Mouse (Mus musculus) yolk sac, embryonic 10.5 days (tissue): Measurements from ENCODE around the gene Plppr2.

ENCODE experiments used
- DNase-seq: peaks from one replicate; pipeline ENCODE4 v3.0.0-alpha.2; 2017; ENCODE audit warnings: low spot score

The Plppr2 gene

DNA sequence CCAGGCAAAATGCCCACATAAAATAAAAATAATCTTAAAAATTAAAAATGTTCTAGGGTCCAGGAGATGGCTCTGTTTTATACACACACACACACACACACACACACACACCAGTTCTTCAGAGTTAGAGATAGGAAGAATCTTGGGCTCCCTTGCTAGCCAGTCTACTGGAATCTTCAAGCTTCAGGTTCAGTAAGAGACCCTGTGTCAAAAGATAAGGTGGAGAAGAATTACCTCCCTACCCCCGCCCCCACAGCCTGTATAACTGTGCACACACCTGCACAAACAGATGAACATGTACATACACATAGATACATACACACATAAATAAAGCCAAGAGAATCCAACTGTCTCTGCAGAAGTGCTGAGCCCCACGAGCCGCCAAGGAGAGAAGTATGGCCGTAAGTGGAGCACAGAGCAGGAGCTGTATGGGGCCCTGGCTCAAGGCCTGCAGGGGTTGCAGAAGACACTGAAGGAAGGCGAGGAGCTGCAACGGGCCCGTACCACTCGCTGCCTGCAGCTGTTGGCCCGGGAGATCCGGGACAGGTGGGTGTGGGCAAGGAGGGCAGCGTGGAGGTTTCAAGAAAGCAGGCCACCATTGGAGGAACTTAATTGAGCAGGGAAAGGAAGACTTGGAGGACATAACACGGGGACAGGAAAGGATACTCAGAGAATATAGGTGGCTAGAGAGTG lies 4.2 kb upstream of the Plppr2 start:
- DNase-seq, result no peak

DNA sequence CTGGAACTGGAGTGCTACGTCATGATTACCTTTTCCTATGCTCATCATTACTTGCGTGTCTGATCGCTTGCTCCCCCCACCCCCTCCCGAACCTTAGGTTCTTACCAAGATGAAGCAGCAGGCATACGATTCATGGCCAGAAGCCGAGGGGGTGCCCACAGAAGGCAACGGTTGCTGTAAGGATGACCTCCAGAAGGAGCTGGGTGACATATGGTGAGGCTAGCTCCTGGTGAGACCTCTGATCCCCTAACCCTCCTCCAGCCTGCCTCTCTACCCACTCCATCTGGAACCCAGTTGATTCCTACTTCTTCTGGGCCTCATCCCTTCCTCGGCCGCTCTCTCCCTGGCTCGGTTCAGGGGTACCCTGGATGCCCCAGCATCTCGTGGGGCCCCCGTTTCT lies 2.8 kb upstream of the Plppr2 start:
- no peak for DNase-seq

DNA sequence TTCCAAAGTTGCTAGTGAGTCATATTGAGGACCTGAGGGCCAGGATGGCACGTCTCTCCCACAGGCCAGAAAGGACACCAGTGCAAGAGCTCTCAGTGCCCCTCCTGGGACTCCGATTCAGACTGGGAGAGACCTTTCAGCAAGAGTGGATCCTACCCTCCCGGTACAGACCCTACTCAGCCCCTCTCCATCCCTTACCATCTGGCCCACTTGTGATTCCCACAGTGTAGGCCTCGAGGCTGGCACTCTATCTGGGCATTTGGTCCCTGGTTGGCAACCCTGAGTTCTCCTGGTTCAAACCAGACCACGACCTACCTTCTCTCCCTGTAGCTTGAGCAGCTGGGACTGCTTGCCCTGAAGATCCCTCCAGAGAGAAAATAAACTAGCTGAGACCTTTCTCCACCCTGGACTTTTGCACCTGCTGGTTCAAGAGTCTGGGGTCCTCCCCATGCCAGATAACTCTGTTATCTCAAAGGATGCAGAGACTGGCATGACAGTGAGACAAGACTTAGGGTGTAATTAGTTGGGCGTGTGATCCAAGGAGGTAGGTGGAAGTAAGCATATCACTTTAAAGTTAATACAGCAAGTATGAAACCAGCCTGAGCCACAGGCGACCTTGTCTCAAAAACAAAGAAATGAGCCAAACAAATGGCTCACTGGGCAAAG lies 1.2 kb upstream of the Plppr2 start:
- no peak for DNase-seq

DNA sequence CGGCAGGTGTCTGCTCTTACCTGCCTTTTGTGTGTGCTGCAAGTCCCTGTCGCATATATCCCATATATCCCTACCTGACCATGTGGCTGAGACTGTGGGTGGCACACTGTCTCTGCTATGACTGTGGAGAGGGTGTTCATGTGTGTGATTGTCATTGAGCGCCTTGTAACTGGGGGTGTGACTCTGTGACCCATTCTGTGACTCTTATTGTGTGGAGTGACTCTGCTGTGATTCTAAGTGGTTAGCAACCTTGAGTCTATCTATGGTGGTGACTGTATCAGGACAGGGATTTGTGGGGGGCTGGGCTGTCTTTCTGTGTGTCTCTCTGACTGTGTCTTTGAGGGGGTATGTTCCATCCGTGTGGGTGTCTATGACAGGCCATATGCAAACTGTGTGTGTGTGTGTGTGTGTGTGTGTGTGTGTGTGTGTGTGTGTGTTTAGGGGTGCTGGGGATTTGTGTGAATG lies 910 bp downstream of the Plppr2 start:
- no peak for DNase-seq

DNA sequence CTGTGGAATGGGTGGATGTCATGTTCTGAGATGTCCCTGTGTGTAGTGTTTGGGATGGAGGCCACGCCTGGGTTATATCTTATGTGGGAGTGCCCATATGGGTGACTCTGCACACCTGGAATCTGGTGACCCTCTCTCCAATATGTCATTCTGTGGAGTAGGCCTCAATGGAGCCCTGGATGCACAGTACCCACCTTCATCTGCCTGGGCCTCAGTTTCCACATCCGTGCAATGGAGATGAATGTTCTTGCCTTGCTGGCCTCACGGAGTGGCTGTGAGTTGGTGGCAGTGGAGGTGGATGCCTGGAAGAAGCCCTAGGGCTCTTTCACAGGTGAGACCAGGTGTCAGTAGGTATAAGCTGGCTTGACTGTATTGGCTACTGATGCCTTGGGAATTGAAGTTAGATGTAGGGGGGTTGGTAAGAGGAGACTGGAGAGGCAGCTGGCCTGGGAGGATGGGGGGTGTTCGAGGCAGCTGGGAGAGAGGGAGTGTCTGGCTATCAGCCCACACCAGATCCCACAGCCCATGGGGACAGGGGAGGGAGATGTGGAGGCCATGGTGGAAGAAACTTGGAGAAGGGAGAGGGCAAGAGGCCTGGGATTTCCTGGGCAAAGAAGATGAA lies 1.5 kb downstream of the Plppr2 start:
- DNase-seq, result no peak

DNA sequence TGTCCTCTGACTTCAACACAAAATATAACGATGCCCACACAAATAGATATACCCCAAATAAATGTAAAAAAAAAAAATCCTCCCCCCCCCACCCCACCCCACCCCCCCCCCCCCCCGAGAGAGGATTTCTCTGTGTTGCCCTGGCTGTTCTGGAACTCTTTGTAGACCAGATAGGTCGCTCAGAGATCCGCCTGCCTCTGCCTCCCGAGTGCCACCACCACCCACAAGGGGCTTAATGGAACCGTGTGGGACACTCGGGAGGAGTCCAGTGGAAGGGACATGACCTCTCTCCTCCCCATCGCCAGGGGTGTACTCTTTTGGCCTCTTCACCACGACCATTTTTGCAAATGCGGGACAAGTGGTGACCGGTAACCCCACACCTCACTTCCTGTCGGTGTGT lies 6.2 kb downstream of the Plppr2 start:
- DNase-seq, result no peak

DNA sequence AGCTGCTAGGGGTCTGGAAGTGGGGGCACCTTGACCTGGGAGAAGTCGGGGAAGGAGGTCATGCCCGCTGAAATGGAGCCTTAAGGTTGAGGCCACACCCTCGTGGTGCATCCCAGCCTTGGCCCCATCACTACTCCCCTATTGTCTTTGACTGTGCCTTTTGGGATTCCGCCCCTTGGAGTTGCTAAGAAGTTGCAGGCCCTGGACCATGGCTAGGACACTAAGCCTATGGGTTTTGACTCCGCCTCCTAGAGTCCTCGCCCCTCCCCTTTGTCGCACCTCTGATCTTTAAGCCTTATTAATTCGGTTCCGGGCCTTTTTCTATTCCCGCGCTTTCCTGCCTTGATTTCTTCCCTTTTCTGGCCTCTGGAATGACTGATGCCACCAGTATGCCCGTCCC lies 6.8 kb downstream of the Plppr2 start:
- no peak for DNase-seq

DNA sequence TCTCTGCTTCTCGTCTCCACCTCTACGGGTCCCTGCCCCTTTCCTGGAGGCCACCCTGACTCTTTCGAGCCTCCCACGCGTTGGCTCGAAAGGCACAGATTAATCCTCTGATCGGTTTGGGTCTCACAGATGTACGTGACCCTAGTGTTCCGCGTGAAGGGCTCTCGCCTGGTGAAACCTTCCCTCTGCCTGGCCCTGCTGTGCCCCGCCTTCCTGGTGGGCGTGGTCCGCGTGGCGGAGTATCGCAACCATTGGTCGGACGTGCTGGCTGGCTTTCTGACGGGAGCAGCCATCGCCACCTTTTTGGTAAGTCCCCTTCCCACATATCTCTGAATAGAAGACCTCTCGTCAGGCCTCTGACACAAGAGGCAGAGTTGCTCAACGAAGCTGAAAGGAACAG lies 7.4 kb downstream of the Plppr2 start:
- DNase-seq, result no peak

DNA sequence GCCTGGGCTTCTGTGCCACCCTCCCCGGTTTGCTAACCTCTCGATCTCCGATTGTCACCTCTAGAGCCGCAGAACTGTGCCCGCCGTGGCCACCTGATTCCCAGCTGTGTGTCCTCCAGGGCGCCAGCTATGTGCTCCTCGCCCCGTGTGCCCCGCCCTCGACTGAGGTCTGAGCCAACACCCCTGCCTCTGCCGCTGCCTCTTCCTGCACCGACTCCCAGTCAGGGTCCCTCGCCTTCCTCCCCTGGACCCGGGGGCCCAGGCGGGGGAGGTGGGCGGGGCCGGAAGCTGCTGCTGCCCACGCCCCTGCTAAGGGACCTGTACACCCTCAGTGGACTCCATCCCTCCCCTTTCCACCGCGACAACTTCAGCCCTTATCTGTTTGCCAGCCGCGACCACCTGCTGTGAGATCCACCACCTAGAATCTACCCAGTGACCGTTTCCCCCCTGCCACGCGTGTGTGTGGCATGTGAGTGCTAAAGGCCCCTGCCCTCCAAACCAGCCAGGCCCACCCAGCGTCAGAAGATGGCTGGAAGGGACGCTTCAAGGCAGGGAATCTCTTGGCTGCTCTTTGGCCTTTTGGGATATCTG lies 10.8 kb downstream of the Plppr2 start:
- no peak for DNase-seq

DNA sequence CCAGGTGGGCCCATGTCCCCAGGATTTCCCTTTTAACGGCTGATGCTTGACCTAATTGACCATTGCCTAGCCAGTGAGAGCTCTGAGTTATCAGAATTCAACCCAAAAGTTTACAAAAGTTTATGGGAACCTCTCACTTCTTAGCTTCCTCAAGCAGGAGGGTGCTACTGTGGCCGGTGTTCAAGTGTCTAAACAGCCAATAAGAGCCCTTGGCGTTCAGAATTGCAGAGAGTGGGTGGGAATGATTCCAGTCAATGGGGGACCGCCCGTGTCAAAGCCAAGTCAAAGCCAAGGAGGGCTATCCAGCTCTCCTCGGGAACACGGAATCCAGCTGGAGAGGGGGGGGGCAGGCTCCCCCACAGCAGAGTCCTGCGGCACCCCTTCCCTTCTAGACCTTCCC lies 11.3 kb downstream of the Plppr2 start:
- no peak for DNase-seq

DNA sequence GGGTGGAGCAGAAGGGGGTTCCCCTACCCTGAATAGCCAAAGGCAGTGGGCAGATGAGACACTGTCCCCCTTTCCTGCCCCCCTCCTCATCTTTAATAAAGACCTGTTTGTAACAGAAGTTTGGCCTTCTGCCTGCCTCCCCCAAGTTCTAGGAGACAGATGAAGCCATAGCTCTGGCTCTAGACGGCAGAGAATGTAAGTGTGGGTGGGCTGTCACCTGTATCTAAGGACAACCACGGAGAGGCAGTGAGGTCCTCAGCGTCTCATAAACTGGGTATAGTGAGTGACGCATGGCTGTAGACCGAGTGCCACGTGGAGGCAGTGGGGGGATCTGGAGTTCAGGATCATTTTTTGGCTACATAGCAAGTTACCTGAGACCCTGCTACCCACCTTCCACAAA lies 12.0 kb downstream of the Plppr2 start:
- DNase-seq, result no peak

DNA sequence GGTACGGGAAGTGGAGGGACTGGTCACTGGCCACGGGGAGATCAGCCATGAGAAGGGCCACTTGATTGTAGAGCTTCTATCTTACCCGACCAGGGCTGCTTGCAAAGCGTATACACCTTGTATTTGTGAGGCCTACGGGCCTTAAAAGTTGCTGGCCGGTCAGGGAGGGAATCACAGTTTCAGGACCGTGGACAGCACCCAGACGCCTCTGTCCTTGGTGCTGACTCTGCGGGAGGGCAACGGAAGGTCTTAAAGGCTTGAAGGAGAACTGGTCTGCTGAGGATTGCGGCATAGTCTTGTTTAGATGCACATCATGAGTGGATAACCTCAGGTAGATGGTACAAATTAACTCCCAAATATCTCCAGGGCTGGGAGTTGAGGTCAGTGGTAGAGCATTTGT lies 13.5 kb downstream of the Plppr2 start:
- peak; percentile 66 for DNase-seq

DNA sequence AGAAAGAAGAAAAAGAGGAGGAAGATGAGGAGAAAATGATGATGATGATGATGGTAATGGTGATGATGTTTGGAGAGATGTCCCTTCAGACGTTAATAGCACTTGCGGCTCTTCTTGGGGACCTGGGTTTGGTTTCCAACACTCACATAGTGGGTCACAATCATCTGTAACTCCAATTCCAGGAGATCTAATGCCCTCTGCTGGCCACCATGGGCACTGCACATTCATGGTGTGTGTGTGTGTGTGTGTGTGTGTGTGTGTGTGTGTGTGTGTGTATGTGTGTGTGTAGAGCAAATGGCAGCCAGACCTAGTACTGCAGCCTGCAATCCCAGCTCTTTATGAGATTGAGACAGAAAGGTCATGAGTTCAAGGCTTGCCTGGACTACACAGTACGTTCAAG lies 15.1 kb downstream of the Plppr2 start:
- no peak for DNase-seq

DNA sequence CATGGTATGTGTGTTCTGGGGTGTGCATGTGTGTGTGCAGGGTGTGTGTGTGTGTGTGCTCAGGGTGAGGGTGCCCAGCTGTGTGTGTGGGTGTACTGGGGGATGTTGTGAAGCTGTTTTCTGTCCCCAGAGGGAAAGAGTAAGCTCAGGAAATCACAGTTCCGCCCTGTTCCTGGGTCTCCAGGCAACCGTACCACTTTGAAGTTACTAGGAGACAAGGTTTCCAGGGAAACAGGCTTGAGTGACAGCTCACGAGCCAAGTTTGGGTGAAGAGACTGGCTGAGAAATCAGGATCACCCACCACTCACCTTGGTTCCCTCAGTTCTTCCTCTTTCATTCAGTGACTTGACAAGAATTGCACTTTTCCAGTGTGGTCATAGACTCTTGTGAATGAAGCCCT lies 16.8 kb downstream of the Plppr2 start:
- no peak for DNase-seq

DNA sequence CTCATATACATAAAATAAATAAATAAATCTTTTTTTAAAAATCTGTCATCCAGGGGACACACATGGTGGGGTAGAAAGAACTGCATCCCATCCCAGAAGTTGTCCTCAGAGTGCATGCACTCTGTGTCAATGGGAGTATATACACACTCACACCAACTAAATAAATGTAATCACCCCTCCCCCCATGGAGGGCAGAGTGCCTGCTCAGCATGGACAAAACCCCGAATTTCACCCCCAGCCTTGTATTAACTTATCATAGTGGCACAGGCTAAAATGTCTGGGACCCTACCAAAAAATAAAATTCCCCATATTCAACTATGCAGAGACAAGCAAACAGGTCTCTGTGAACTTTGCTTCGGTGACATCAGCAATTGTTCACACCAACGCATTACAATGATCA lies 17.8 kb downstream of the Plppr2 start:
- no peak for DNase-seq

DNA sequence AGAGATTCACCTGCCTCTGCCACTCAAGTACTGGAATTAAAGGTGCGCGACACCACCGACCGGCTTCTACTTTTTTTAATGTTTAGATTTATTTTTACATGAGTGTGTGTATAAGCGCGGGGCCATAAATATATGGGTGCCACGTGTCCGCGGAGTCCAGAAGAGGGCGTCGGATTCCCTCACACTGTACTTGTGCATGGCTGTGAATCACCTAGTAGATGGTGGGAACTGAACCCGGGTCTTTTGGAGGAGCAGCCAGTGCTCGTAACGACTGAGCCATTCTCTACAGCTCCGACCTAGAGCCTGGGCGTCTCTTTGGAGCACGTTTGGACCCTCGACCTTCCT lies 18.4 kb downstream of the Plppr2 start:
- no peak for DNase-seq

DNA sequence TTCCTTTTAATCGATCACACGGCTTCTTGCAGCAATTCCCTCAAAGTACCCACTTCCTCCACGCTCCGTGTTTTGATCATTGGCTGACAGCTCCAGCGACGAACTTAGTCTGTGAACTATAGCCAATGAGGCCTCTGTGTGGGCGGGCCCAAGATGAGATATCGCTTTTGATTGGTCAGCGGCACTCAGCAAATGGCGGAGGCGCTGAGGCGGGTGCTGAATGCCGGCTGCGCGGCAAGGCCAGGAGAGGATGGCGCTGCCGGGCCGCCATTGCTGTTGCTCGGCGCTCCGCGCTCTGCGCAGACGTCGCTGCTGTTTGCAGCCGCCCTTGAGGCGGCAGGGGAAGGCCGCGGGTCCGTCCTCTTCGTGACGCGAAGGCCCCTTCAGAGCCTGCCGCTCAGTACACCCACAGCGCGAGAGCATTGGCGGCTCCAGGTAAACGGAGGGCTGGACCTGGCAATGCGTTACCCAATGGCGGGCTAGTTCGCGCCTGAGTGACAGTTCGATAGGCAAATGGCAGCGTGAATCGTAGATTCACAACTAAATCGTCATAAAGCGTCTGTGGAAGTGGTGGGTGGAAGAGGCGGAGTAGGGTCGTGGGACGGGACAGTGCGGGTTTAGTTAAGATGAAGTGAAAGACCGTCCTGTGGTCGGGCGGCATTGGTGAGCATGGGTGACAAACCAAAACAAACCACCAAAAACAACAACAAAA lies 18.9 kb downstream of the Plppr2 start, which contains the start of gene Swsap1:
Swsap1 (plus strand) TSS at position 186 of the 712 bp plus-strand sequence.
- peak; percentile 98 for DNase-seq

DNA sequence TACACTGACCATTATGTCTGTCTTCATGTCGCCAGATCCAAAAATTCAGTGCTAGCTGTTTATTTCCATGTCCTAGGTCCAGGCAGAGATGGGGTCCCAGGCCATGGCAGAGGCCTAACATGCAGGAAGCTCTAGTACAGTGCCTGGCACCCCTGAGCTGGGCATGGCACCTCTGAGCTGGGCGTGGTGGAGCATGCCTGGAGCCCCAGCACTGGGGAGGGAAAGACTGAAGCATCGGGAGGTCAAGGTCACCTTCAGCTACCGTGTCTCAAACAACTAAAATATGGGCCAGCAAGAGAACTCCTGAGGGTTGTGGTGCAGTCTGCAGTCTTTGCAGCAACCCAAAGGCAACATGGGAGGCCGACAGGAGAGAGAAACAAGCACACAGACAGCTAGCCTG lies 21.5 kb downstream of the Plppr2 start:
- no peak for DNase-seq

DNA sequence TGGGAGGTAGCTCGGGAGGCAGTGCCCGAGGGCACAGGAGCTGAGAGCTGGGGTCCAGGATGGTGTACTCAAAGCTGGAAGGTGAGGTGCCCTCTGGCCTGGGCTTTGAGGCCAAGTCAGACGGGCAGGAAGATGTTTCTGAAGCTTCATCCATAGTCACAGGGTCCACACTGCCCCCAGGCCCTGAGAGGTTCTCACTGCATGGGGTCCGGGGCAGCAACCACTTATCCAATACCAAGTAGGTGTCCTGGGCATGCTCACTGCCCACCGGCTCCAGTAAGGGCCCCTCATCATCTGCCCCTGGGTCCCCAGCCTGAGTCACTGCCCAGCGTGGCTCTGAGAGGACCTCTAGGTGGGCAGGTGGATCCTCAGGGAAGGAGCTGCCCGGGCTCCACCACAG lies 22.4 kb downstream of the Plppr2 start:
- DNase-seq, result no peak

DNA sequence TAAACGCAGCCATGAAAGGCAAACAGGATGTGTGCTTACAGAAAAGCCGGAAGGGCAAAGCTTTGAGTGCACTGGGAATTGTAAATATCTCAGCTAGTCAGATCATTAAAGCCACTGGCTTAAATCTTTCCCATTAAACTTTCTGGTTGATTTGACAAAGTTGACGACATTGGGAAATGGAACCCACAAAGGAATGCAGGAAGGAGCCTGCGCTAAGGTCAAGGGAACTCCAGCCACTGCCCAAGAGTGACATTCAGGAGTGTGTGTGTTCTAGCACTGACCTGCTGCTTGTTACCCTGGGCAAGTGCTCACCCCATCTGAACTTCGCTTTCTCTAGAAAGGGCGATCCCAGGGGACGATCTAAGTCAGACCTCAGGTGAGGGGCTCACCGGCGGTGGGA lies 23.3 kb downstream of the Plppr2 start:
- DNase-seq, result no peak

DNA sequence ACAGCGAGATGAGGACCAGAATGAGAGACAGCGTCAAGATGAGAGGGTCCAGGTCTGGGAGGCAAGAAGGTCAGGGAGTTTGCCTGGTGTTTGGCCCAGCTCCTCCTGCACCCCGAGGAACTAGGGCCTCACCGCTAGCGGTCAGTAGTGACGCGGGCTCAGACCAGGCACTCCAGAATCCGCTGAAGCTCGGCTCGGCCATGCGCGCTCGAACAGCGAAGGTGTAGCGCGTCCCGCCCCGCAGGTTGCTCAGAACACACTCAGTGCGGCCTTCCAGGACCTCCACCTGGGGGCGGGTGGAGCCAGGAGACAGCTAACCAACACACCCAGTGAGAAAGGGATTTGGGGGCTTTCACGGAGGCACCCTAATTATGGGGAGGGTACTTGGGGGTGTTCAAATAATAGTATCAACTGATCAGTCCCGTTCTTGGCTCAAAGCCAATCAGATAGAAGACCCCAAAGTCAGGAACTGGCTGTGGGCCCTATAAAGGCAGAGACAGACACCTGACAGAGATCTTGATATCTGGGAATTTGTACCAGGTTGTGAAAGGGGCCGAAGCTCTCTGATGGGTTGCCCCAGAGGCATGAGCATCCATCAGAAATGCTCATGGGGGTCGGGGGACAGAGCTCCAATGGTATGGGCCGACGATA lies 23.9 kb downstream of the Plppr2 start:
- peak; percentile 41 for DNase-seq

DNA sequence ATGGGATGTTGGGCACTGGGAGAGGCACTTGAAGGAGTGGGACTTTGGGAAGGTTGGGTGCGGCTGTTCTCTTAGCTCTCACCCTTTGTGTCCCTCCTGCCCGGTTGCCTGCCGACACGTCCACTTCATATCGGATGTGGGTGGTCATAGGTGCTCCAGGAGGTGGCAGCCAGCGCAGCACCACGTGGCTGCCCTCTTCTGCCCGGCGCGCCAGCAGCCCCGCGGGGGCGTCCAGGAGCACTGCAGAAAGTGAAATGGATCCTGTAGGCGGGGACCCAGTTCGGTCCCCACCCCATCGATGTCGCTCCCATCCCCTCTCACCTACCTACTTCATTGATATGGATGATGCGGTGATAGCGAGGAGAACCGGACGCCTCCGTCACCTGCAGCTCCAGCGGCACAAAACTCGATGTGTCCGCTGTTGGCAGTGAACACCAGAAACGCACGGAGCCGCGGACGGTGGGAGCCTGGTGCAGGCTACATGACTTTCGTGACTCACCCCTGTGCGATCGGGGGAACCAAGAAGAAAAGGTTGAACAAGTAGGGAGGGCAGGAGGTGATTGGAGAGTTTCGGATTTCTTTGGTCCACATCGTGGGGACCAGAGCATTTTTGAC lies 24.6 kb downstream of the Plppr2 start:
- DNase-seq, result no peak
